Mouse (Mus musculus) testis, adult 2 months (tissue): ENCODE measurements around the gene Bid. TPM values are rescaled to one million over a fixed set of nuclear protein-coding genes. Genes with fewer than 3 reads are reported as not detected.
A peak's percentile ranks its signal among the peaks of the same experiment; 100 is the strongest.

Source experiments
- H3K27ac ChIP-seq: fragments of 200-500 bp; 2 replicates; pipeline ENCODE4 v1.5.1; 2012; ENCODE audit warnings: low read depth, low read length; ENCODE audit not compliant: control insufficient read depth, insufficient read depth
- H3K27me3 ChIP-seq: fragments of 200-500 bp; 2 replicates; pipeline ENCODE4 v1.6.1; 2012; ENCODE audit warnings: mild to moderate bottlenecking, low read length, moderate library complexity; ENCODE audit not compliant: control insufficient read depth, insufficient read depth
- H3K36me3 ChIP-seq: fragments of 200-500 bp; 2 replicates; pipeline ENCODE4 v1.6.1; 2012; ENCODE audit warnings: mild to moderate bottlenecking, low read length; ENCODE audit not compliant: control insufficient read depth, insufficient read depth
- H3K4me1 ChIP-seq: fragments of 200-500 bp; 2 replicates; pipeline ENCODE4 v1.6.1; 2012; ENCODE audit warnings: low read length; ENCODE audit not compliant: control insufficient read depth, insufficient read depth
- H3K4me3 ChIP-seq: fragments of 200-500 bp; 2 replicates; pipeline ENCODE4 v1.5.1; 2012; ENCODE audit warnings: low read depth, mild to moderate bottlenecking, low read length, moderate library complexity, mixed read lengths; ENCODE audit not compliant: control insufficient read depth
- CTCF ChIP-seq: fragments of 200-500 bp; IDR thresholded peaks from 2 replicates; pipeline ENCODE4 v1.5.1; 2012; ENCODE audit warnings: low read depth, mild to moderate bottlenecking, inconsistent platforms, low read length, moderate library complexity; ENCODE audit not compliant: control insufficient read depth, insufficient read depth, insufficient replicate concordance
- POLR2A ChIP-seq: fragments of 200-500 bp; IDR thresholded peaks from 2 replicates; pipeline ENCODE4 v1.6.1; 2012; ENCODE audit warnings: low read depth, mild to moderate bottlenecking, inconsistent platforms, low read length, moderate library complexity; ENCODE audit not compliant: control insufficient read depth
- polyA plus RNA-seq: library from polyadenylated mRNA; depleted of rRNA; stranded (reverse); fragments of >200 nt; gene quantifications from 2 replicates; pipeline ENCODE4 v1.2.3, GENCODE M21; 2012; rRNA removed

Bid gene
- polyA plus RNA-seq, result 2.6 and 3.6 TPM in 2 replicates

GRCm38 (mm10) chr6:120916074-120916971, at the start of gene Bid:
Bid (minus strand) TSS chr6:120916853.
- H3K36me3 ChIP-seq, result no peaks in the 10 kb centered on the region
- H3K4me3 ChIP-seq, result peak within 1 kb of the TSS; percentile 97
- peaks cover 16% of the 10 kb centered on the region for H3K4me1 ChIP-seq
- TF ChIP-seq CTCF, result no peak
- no peak; the same call in 1 of the 2 replicates for TF ChIP-seq POLR2A
- no peak within 1 kb of the TSS; the same call in 1 of the 2 replicates for H3K27ac ChIP-seq
- H3K27me3 ChIP-seq, result no peaks in the 10 kb centered on the region

DNA sequence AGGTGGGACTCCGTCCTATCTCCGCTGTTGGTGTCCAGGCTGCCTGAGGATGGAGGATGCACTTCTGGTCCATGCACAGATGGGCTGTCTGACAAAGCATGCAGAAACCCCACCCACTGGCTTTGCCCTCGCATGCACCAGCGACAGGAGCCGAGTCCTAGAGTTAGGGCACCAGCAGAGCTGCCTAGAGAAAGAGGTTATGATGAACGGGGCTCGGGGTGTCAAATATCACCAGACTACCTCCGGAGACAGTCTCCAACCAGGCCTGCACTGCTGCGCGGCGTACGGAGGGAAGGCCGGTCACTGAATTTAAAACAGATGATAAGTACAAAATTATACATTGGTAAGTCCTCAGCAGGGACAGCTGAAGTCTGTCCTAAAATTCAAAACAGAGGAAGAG, 49.2 kb upstream of the Bid start:
- H3K4me1 ChIP-seq, result no peaks in the 10 kb centered on the region
- no peaks in the 10 kb centered on the region for H3K27me3 ChIP-seq
- H3K4me3 ChIP-seq, result no peak overlapping the region
- no peak overlapping the region for H3K27ac ChIP-seq
- no peaks in the 10 kb centered on the region for H3K36me3 ChIP-seq
- TF ChIP-seq POLR2A (no peak), CTCF (no peak)

- Histone ChIP-seq H3K4me3 (no peak overlapping the region), H3K36me3 (no peaks in the 10 kb centered on the region), H3K27ac (no peak overlapping the region), H3K27me3 (no peaks in the 10 kb centered on the region), H3K4me1 (peaks cover 4% of the 10 kb centered on the region)
- TF ChIP-seq CTCF, result no peak
- TF ChIP-seq POLR2A, result no peak
Measured at GRCm38 (mm10) chr6:120964179-120964578, 47.5 kb upstream of the Bid start.

DNA sequence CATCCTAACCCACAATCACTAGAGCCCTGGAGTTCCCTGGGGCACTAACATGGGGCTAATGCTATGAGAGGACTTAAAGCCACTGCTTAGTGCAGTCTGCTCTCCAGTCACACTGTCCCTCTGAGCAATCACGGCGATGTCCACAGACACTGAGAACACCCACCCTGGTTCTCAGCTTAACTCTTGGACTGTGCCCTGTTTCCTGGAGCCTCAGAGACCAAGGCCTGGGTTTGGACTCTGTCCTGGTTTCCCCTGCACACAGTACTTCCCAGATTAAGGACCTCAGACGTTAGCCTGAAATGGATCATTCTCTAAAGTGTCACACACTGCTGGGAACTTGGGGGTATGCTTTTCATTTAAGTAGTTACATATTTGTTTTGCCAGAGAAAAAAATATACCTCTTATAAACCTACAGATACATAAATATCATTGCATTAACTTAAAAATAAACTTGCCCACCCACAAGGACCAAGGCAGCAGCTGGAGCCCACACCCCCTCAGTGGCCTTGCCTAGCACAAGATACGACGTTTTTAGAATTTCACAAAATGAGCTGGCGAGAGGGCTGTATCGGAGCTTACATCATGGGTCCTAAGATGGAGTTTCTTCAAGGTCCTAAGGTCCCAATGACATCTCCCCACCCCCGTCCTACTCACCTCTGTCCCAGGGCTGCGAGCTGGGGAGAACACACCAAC, 43.8 kb upstream of the Bid start:
- Histone ChIP-seq H3K4me1 (peaks cover 10% of the 10 kb centered on the region), H3K4me3 (no peak overlapping the region), H3K27me3 (no peaks in the 10 kb centered on the region), H3K27ac (no peak overlapping the region), H3K36me3 (no peaks in the 10 kb centered on the region)
- TF ChIP-seq POLR2A (no peak), CTCF (no peak)

GRCm38 (mm10) chr6:120957331-120957730, 40.7 kb upstream of the Bid start:
- Histone ChIP-seq H3K27me3 (no peaks in the 10 kb centered on the region), H3K4me1 (peaks cover 10% of the 10 kb centered on the region), H3K4me3 (no peak overlapping the region), H3K27ac (no peak overlapping the region), H3K36me3 (no peaks in the 10 kb centered on the region)
- no peak for TF ChIP-seq CTCF
- no peak for TF ChIP-seq POLR2A

- TF ChIP-seq CTCF, result no peak
- TF ChIP-seq POLR2A, result no peak
- H3K36me3 ChIP-seq, result no peaks in the 10 kb centered on the region
Measured at GRCm38 (mm10) chr6:120956259-120957161, 39.9 kb upstream of the Bid start.

More at GRCm38 (mm10) chr6:120956259-120957161, 39.9 kb upstream of the Bid start:
- Histone ChIP-seq H3K4me1 (peaks cover 10% of the 10 kb centered on the region), H3K4me3 (no peak overlapping the region), H3K27me3 (no peaks in the 10 kb centered on the region), H3K27ac (no peak overlapping the region)
